Mouse (Mus musculus) testis, adult 2 months (tissue): ENCODE measurements at regions not wholly inside any gene's neighbourhood (a gene's known extent, or its start where the extent isn't known, plus 50 kb on each side); places are given as distances from the start of the nearest gene placed in this dataset.

Experiments used
- CTCF ChIP-seq: fragments of 200-500 bp; IDR thresholded peaks from 2 replicates; pipeline ENCODE4 v1.5.1; 2012; ENCODE audit warnings: low read depth, mild to moderate bottlenecking, inconsistent platforms, low read length, moderate library complexity; ENCODE audit not compliant: control insufficient read depth, insufficient read depth, insufficient replicate concordance
- POLR2A ChIP-seq: fragments of 200-500 bp; IDR thresholded peaks from 2 replicates; pipeline ENCODE4 v1.6.1; 2012; ENCODE audit warnings: low read depth, mild to moderate bottlenecking, inconsistent platforms, low read length, moderate library complexity; ENCODE audit not compliant: control insufficient read depth

DNA sequence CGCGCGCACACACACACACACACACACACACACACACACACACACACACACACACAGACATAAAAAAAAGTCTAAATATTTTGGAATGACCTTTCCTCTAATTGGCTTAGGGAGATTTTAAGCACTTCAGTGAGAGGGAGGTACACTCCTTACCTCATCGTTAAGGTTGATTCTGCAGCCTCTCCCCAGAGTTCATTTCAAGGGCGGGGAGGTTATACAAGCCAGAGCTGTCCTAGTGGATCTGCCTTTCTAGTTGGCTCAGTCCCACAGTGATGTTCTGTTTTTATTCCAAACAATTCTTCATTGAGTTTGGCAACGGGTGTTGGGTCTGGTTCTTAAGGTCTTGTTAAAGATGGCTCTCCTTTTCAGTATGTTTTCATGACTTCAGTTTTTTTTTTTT is 64.8 kb upstream of the Eif4g2 start:
- no peak for TF ChIP-seq POLR2A
- TF ChIP-seq CTCF = no peak
